Mouse (Mus musculus) kidney, embryonic 16.5 days (tissue): ENCODE measurements at regions not wholly inside any gene's neighbourhood (a gene's known extent, or its start where the extent isn't known, plus 50 kb on each side); places are given as distances from the start of the nearest gene placed in this dataset.
"Not testable (repeated sequence)": the region's sequence is repeated elsewhere in the genome, so short reads cannot be mapped to it uniquely, and the experiment has no call there.

ENCODE experiments used
- ATAC-seq: fragments of 200-750 bp; cut with Nextera tagmentation; 2 replicates; pipeline ENCODE4 v1.8.0; 2017; ENCODE audit warnings: moderate TSS enrichment; ENCODE audit not compliant: low FRiP score, low TSS enrichment
- H3K27ac ChIP-seq: fragments of 300-500 bp; sonication (generic); 2 replicates; pipeline ENCODE4 v1.5.1; 2014; ENCODE audit warnings: low read length
- H3K27me3 ChIP-seq: fragments of 300-500 bp; sonication (generic); 2 replicates; pipeline ENCODE4 v1.6.1; 2014; ENCODE audit warnings: low read length, control low read depth, mixed read lengths; ENCODE audit not compliant: insufficient read depth
- H3K36me3 ChIP-seq: fragments of 300-500 bp; sonication (generic); 2 replicates; pipeline ENCODE4 v1.6.1; 2014; ENCODE audit warnings: low read length, control low read depth, mixed read lengths; ENCODE audit not compliant: insufficient read depth
- H3K4me1 ChIP-seq: fragments of 300-500 bp; sonication (generic); 2 replicates; pipeline ENCODE4 v1.6.1; 2014; ENCODE audit warnings: low read length, control low read depth, mixed read lengths; ENCODE audit not compliant: insufficient read depth
- H3K4me2 ChIP-seq: fragments of 300-500 bp; sonication (generic); replicated peaks from 2 replicates; pipeline ENCODE4 v1.6.1; 2014; ENCODE audit warnings: low read depth, low read length
- H3K4me3 ChIP-seq: fragments of 300-500 bp; sonication (generic); 2 replicates; pipeline ENCODE4 v1.5.1; 2014; ENCODE audit warnings: mild to moderate bottlenecking, low read length
- H3K9ac ChIP-seq: fragments of 300-500 bp; sonication (generic); replicated peaks from 2 replicates; pipeline ENCODE4 v1.6.1; 2014; ENCODE audit warnings: low read length
- H3K9me3 ChIP-seq: fragments of 300-500 bp; sonication (generic); 2 replicates; pipeline ENCODE4 v1.6.1; 2016; ENCODE audit warnings: low read length, control low read depth
- WGBS: fragments of 180-500 bp; shearing (Covaris S2); extraction: QIAGEN DNeasy Blood & Tissue Kit; methylation state at CpG from one replicate; pipeline ENCODE4 v1.1.7; 2014; 5-methylcytosine and 5-hydroxymethylcytosine counted together

DNA sequence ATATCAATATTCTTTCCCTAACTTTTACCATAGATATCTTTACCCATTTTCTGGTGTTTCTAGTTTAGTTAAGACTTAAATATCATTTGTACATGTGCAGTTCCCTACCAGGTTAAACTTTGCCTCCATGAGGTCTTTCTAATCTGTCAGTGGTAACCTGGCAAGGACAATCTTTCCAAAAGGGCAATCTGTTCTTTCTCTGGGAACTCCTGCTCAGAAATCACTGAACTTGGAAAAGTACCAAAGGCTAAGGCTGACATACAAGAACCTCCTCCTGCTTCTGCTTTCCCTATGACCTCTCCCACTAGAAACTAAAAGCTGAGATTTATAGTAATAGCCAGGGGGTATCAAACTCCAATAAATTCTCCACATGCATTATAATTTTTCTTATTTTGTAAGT is 1102.4 kb upstream of the Ghitm start:
- H3K4me1 ChIP-seq: no peaks in the 10 kb centered on the region
- no peak for ATAC-seq
- no peak overlapping the region for H3K9ac ChIP-seq
- no peaks in the 10 kb centered on the region for H3K9me3 ChIP-seq
- H3K4me3 ChIP-seq: no peak overlapping the region
- no peak overlapping the region for H3K27ac ChIP-seq
- no peak overlapping the region for H3K4me2 ChIP-seq
- no peaks in the 10 kb centered on the region for H3K36me3 ChIP-seq
- no peaks in the 10 kb centered on the region for H3K27me3 ChIP-seq

DNA sequence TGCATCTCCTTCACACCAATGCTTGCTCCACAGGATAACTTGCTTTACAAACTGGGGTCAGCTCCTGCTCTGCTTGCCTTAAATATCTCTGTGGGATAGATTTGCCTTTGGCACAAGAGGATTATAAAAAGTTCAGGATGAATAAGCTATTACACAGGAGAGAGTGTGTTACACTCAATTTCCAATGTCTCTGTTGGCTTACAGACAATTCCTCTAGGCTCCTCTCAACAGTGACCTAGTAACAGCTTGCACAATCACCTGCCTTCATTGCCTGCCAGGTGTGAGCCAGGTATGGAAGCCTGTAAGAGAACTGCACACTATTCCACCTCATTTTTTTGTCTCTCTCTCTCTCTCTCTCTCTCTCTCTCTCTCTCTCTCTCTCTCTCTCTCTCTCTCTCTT is 1073.5 kb upstream of the Ghitm start:
- H3K36me3 ChIP-seq: no peaks in the 10 kb centered on the region
- no peak overlapping the region for H3K9ac ChIP-seq
- H3K27ac ChIP-seq: no peak overlapping the region
- H3K27me3 ChIP-seq: no peaks in the 10 kb centered on the region
- ATAC-seq: no peak
- no peak overlapping the region for H3K4me2 ChIP-seq
- no peak overlapping the region for H3K4me3 ChIP-seq
- no peaks in the 10 kb centered on the region for H3K4me1 ChIP-seq
- no peaks in the 10 kb centered on the region for H3K9me3 ChIP-seq

DNA sequence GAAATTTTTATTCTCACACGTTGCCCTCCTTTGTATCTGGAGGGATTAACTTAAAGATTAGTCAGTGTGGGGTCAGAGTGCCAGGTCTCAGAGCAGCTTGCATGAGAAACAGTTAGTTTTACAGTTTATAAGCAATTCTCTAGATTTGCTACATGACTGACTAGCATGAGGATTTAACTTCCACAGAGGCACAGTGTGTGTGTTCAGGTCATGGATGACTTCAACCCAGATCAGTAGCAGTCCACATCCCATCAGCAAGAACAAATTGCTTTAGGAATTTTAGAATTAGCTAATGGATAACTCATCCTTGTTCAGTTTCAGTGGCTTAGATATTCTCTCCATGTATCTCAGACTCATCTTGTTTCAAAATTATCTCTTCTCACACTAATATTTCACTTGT is 1056.7 kb upstream of the Ghitm start:
- no peaks in the 10 kb centered on the region for H3K9me3 ChIP-seq
- H3K27me3 ChIP-seq: no peaks in the 10 kb centered on the region
- no peak overlapping the region for H3K27ac ChIP-seq
- H3K4me3 ChIP-seq: no peak overlapping the region
- peak; percentile 63 for ATAC-seq
- H3K36me3 ChIP-seq: no peaks in the 10 kb centered on the region
- H3K4me1 ChIP-seq: no peaks in the 10 kb centered on the region
- H3K9ac ChIP-seq: no peak overlapping the region
- WGBS: 45% methylated on average over 1 of the region's 1 CpGs
- H3K4me2 ChIP-seq: no peak overlapping the region

DNA sequence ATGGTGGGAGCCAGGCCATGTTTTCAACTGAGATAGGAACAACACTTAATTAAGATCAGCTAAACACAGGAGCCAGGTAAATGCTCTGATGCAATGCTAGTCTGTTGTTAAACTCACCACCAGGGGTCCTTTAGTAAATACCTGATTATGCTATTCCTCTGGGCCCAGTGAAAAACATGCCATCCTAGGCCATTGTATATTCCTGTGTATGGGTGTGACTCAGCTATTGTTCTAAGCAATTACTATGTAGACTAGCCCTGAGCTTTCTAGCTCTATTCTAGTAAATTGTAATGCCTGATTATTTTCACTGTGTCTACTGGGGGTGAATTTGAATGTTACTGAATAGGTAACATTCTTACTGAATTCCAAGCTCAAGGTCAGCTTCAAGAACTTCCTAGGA is 1050.5 kb upstream of the Ghitm start:
- H3K4me2 ChIP-seq, ATAC-seq, H3K36me3 ChIP-seq, H3K27ac ChIP-seq, H3K9ac ChIP-seq, H3K27me3 ChIP-seq, H3K4me3 ChIP-seq, H3K4me1 ChIP-seq, H3K9me3 ChIP-seq: not testable (repeated sequence)

DNA sequence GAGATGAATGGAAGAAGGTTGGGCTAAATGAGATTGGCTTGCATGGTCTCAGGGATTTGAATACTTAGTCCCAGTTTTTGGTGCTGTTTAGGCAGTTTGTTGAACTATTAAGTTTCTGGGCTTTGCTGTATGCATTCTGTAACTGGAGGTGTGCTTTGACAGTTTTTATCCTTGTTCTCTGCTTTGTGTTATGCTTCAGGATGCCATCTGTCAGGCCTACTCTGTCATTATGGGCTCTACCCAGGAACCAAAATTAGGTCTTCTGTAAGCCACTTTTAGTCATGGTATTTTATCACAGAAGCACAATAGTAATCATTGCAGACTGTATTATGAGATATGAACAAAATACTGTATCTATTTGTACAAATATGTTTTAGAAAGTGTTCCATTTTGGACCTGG is 1017.8 kb upstream of the Ghitm start:
- H3K4me3 ChIP-seq: no peak overlapping the region
- H3K27ac ChIP-seq: no peak overlapping the region
- H3K9ac ChIP-seq: no peak overlapping the region
- no peak overlapping the region for H3K4me2 ChIP-seq
- no peaks in the 10 kb centered on the region for H3K9me3 ChIP-seq
- H3K4me1 ChIP-seq: no peaks in the 10 kb centered on the region
- H3K27me3 ChIP-seq: no peaks in the 10 kb centered on the region
- H3K36me3 ChIP-seq: no peaks in the 10 kb centered on the region
- ATAC-seq: no peak

DNA sequence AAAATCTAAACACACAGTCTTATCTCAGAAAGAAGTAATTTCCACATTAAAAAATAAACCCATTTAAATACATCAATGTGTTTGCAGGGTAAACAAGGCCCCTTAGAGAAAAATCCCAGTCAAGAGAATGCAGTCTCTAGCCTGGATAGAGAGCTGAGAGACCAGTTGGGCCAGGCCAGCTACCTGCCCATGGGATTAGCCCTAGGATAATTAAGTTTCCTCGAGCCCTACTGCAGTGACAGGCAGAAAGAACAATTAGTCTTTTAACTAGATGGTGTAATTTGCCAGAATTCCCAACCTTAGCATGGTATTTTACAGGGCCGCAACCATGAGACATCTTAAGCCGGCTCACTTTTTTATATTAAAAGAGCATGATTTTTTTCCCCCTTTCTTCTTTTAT is 995.6 kb upstream of the Ghitm start:
- Histone ChIP-seq H3K4me3 (no peak overlapping the region), H3K4me2 (no peak overlapping the region), H3K27ac (no peak overlapping the region), H3K27me3 (no peaks in the 10 kb centered on the region), H3K4me1 (no peaks in the 10 kb centered on the region), H3K9me3 (no peaks in the 10 kb centered on the region; the same call in 1 of the 2 replicates), H3K9ac (no peak overlapping the region), H3K36me3 (no peaks in the 10 kb centered on the region)
- 67% methylated on average over 3 of the region's 3 CpGs for WGBS
- ATAC-seq: no peak
